Mouse (Mus musculus) neural tube, embryonic 10.5 days (tissue): ENCODE measurements around the gene Gucy2d.

Experiments
- DNase-seq: peaks from one replicate; pipeline ENCODE4 v3.0.0-alpha.2; 2017; ENCODE audit warnings: low spot score; ENCODE audit errors: extremely low spot score

Gene Gucy2d

GRCm38 (mm10) chr7:98439956-98440466 lies at the start of gene Gucy2d:
TSS of gene Gucy2d (plus strand) at chr7:98440416.
- no peak for DNase-seq

DNA sequence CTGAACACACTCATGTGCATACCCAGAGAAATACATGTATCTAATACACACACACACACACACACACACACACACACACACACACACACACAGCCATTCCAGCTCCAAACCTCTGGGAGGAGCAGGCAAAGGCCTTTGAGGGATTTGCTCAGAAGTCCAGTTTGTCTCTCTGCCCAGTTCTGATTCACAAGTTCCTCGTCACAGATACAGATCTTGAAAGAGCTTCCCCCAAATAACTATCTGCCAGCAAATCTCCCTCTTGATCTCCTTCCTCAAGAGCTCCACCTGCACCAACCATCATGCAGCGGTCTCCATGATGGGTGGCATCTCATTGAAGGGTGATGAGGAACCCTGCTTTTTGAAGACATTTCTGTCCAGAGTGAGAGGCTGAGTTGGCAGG lies 49.7 kb upstream of the Gucy2d start:
- no peak for DNase-seq

DNA sequence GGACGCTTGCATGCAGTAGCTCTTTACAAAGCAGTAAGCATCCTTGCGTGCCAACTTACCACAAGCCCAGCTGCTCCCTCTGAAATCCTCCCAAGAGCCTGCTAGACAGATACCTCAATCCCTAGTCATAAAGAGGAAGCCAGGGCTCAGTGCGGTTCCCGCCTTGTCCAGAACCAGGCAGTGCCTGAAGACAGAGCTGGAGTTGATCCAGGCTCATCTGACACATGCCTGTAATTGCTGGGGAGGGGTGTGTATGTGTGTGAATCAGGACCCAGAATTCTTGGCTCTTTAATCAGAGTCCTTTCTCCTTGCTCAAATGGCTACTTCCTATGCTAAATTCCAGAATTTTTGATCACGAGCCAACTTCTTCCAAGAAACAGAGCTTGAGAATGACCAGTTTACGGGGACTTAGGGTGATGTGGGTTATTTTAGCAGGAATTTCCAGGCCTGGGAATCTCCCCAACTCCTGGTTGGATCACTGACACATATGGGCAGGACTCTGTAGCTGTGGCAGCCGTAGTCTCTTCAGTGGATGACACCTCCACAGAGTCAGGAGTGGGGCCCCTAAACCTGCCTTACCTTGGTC lies 48.8 kb upstream of the Gucy2d start:
- DNase-seq, result no peak

- DNase-seq, result no peak
These were observed 47.6 kb upstream of the Gucy2d start for GRCm38 (mm10) chr7:98392466-98393201.

GRCm38 (mm10) chr7:98402582-98403574 lies 37.3 kb upstream of the Gucy2d start:
- no peak for DNase-seq

- DNase-seq, result no peak
These were observed 36.2 kb upstream of the Gucy2d start for GRCm38 (mm10) chr7:98403996-98404395.

DNA sequence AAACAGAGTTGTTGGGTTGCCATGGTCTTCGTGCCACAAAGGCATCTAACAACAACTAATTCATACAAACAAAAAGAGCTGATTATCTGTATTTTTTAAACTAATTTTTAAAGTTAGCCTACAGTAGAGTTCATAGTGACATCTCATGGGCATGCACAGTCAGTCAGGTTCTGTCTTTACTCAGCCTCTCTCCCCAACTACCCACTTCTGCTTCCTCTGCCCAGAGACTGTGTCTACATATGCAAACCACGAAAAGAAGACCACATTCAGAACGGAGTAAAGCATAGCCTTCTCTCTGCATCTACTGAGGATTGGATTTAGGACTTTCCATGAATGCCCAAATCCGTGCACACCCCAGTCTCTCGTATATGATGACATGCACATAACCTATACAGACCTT lies 32.6 kb upstream of the Gucy2d start:
- DNase-seq, result no peak

DNA sequence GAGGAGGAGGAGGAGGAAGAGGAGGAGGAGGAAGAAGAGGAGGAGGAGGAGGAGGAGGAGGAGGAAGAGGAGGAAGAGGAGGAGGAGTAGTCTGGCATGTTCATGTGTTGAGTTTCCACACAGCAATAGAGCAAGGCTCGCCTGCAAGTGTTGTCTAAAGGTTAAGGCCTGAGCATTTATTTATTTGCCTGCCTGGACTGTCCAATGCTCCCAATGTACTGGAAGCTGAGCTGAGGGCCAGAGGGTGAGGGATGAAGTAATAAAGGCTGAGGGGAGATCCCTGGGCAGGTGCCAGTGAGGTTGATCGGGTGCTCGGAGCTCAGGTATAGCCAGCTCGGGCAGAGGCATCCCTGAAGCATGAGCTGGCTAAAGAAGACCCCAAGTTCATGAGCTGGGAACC lies 27.1 kb upstream of the Gucy2d start:
- DNase-seq, result no peak

GRCm38 (mm10) chr7:98415550-98415949 lies 24.7 kb upstream of the Gucy2d start:
- no peak for DNase-seq

DNA sequence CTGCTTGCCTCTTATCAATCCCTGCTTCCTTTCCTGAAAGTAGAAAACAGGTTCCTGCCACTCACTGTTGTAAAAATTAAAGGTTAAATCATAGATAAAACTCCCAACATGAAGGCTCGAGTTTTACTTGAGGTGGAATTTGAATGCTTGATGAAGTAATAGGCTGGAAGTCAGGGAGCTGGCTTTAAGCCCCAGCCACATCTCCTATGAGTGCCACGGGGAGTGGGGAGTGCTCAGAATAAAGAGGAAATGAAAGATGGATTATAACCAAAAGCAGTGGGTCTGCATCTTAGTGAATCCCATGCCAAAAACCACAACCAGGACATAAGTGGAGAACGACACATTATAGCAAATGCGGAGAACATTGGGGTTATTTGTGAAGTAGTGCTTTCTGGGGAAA lies 24.2 kb upstream of the Gucy2d start:
- no peak for DNase-seq

- no peak for DNase-seq
These were observed 22.0 kb upstream of the Gucy2d start for GRCm38 (mm10) chr7:98418031-98418805.

- no peak for DNase-seq
These were observed 20.9 kb upstream of the Gucy2d start for GRCm38 (mm10) chr7:98419366-98419765.

DNA sequence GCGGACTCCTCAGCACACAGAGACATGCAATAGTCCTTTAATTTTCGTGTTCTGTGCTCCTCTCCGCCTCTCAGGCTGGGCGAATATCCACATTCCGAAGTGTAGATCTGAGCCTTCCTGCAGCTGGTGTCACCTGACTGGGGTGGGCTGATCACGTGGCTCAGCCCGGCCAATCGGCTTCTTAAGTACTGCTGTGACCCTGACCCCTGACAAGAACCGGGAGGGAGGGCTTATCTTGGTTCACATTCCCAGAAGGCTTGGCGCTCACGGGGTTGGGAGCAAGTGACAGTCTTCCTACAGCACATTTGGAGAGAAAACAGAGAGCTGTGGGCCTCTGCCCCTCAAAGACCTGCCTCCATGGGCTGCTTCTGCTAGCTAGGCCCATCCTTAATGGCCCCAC lies 16.7 kb upstream of the Gucy2d start:
- no peak for DNase-seq

GRCm38 (mm10) chr7:98424396-98424795 lies 15.8 kb upstream of the Gucy2d start:
- no peak for DNase-seq

GRCm38 (mm10) chr7:98425551-98425950 lies 14.7 kb upstream of the Gucy2d start:
- DNase-seq, result no peak

DNA sequence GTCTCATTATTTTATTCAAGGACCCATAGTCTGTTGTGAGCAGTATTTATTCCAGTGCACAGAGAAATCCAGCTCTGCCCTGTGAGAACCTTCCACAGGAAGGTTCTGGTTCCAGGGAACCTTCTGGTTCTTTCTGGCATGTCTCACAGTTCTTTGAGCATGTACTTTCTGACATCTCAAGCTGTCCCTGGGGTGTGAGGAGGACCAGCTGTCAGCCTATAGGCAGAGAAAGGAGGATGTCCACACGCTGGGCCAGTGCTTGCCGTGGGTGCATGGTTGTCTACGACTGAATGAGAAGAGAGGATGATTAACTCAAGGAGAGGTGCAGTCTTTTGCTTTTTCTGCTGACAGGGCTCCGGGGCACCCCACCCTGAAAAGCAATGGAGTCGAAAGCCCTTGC lies 13.6 kb upstream of the Gucy2d start:
- DNase-seq, result no peak

GRCm38 (mm10) chr7:98427115-98427835 lies 12.9 kb upstream of the Gucy2d start:
- no peak for DNase-seq

DNA sequence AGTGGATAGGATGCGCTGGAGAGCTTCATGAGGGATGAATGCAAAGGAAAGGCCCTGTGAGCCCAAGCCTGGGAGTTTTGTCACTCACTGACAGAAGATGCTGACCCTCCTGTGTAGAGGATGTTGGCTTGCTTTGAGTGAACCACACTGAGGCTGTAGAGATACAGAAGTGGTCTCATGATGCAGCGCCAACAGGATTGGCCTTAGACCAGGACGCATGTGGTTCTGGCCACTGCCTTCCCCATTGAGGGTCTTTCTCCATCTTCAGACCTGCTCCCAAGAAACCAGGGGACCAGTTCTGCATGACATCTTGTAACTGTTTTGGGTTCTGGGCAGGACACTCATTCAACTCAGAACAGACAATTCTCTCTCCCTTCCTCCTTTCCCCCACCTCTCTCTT lies 10.6 kb upstream of the Gucy2d start:
- no peak for DNase-seq

DNA sequence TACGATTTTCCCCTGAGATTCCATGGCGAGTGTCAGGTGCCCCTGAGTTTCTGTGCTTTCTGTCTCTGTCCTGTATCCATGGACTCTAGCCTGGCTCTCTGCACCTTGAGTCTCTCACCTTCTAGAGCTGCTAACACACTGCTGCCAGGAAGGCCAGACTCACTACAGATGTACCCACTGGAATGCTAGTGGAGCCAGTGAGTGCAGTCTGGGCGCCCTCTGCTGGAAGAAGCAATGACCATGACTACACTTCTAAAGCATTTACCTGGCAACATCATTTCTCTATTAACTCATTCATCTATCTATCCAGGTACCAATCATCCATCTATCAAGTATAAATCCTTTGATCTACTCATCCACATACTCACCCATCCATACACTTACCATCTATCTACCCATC lies 9.4 kb upstream of the Gucy2d start:
- DNase-seq, result peak; percentile 64

- DNase-seq, result peak; percentile 45
These were observed 2.6 kb upstream of the Gucy2d start for GRCm38 (mm10) chr7:98437629-98438028.
